Mouse (Mus musculus) hindbrain, embryonic 14.5 days (tissue): Measurements from ENCODE around the gene Gbgt1. TPM values are rescaled to one million over a fixed set of nuclear protein-coding genes. Genes with fewer than 3 reads are reported as not detected.

Source experiments
- ATAC-seq: fragments of 200-750 bp; cut with Nextera tagmentation; 2 replicates; pipeline ENCODE4 v1.8.0; 2017; ENCODE audit warnings: moderate number of reproducible peaks, mild to moderate bottlenecking, moderate TSS enrichment, moderate library complexity; ENCODE audit not compliant: low FRiP score
- DNase-seq: peaks from one replicate; pipeline ENCODE4 v3.0.0-alpha.2; 2015; ENCODE audit warnings: low spot score
- H3K27ac ChIP-seq: fragments of 300-500 bp; sonication (generic); 2 replicates; pipeline ENCODE4 v1.5.1; 2014; ENCODE audit warnings: mild to moderate bottlenecking, moderate library complexity
- H3K27me3 ChIP-seq: fragments of 300-500 bp; sonication (generic); 2 replicates; pipeline ENCODE4 v1.6.1; 2014; ENCODE audit warnings: mild to moderate bottlenecking, low read length, mixed read lengths; ENCODE audit not compliant: control insufficient read depth, insufficient read depth
- H3K36me3 ChIP-seq: fragments of 300-500 bp; sonication (generic); replicated peaks from 2 replicates; pipeline ENCODE4 v1.6.1; 2014; ENCODE audit not compliant: control insufficient read depth, insufficient read depth
- H3K4me1 ChIP-seq: fragments of 300-500 bp; sonication (generic); replicated peaks from 2 replicates; pipeline ENCODE4 v1.6.1; 2014; ENCODE audit warnings: antibody characterized with exemption, low read length, mixed read lengths; ENCODE audit not compliant: control insufficient read depth, insufficient read depth
- H3K4me2 ChIP-seq: fragments of 300-500 bp; sonication (generic); replicated peaks from 2 replicates; pipeline ENCODE4 v1.6.1; 2014; ENCODE audit warnings: mild to moderate bottlenecking, moderate library complexity
- H3K4me3 ChIP-seq: fragments of 300-500 bp; sonication (generic); replicated peaks from 2 replicates; pipeline ENCODE4 v1.5.1; 2014; ENCODE audit warnings: mild to moderate bottlenecking, low read length
- H3K9ac ChIP-seq: fragments of 300-500 bp; sonication (generic); 2 replicates; pipeline ENCODE4 v1.6.1; 2014
- H3K9me3 ChIP-seq: fragments of 300-500 bp; sonication (generic); 2 replicates; pipeline ENCODE4 v1.6.1; 2016; ENCODE audit warnings: low read length; ENCODE audit not compliant: control insufficient read depth
- WGBS: fragments of 180-500 bp; shearing (Covaris S2); extraction: QIAGEN DNeasy Blood & Tissue Kit; methylation state at CpG from one replicate; pipeline ENCODE4 v1.1.7; 2014; 5-methylcytosine and 5-hydroxymethylcytosine counted together
- polyA plus RNA-seq: library from polyadenylated mRNA; unstranded; fragments of >200 nt; fragmentation: Nextera tagmentation; extraction: Ambion mirVana; gene quantifications from 2 replicates; pipeline ENCODE4 v1.2.1, GENCODE M21; 2014

Gene Gbgt1
- polyA plus RNA-seq, 1 experiment from 2014 or later, result 1.7 TPM

DNA sequence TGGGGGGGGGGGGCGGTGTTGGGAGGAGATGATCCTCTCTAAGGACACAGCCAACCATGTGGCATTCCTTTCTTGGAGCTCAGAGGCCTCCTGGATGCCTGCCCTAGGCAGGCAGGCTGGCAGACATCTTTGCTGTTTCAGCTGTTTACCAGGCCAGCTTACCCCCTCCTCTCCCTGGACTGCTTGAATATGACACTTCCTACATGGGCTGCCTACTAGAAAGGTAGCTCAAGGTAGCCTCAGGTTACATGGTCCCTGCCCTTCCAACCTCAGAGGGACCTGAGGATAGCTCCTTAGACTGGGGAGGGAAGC, 42.1 kb downstream of the Gbgt1 start:
- Histone ChIP-seq H3K4me2 (0 out of 2 replicates have a peak overlapping the region, but pooled peaks have one; percentile 1), H3K27me3 (no peaks in the 10 kb centered on the region), H3K9me3 (no peaks in the 10 kb centered on the region), H3K4me1 (peaks cover 64% of the 10 kb centered on the region), H3K9ac (peak overlapping the region; percentile 51; the same call in 1 of the 2 replicates), H3K4me3 (no peak overlapping the region), H3K27ac (peak overlapping the region; percentile 66), H3K36me3 (peaks cover 33% of the 10 kb centered on the region)
- 45% methylated on average over 1 of the region's 1 CpGs for WGBS
- no peak for DNase-seq
- no peak for ATAC-seq

DNA sequence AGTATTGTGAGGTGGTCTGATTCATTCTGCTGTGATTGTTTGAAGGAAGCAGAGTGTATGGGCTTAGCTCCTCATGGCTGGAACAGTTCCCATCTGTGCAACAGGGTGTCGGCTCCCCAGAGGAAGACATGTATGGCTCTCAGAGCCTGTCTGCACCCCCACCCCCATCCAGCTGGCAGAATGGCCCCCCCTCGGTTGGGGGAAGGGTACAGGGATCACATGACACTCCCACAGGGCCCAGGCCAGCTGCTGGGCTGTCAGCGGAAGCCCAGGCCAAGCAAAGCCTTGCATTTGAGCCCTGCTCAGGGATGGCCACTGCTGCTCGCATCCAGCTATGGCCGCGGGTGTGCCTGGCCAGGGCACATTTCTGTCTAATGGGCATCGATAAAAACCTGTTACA, 42.5 kb downstream of the Gbgt1 start:
- peaks cover 37% of the 10 kb centered on the region for H3K36me3 ChIP-seq
- ATAC-seq (peak; percentile 35; the same call in 1 of the 2 replicates), DNase-seq (peak; percentile 53)
- no peaks in the 10 kb centered on the region for H3K9me3 ChIP-seq
- WGBS, result 20% methylated on average over 7 of the region's 7 CpGs
- H3K4me2 ChIP-seq, result peak overlapping the region; percentile 12; the same call in 1 of the 2 replicates
- H3K27ac ChIP-seq, result peak overlapping the region; percentile 66
- no peak overlapping the region for H3K4me3 ChIP-seq
- H3K4me1 ChIP-seq, result peaks cover 60% of the 10 kb centered on the region
- H3K9ac ChIP-seq, result peak overlapping the region; percentile 51
- H3K27me3 ChIP-seq, result no peaks in the 10 kb centered on the region

DNA sequence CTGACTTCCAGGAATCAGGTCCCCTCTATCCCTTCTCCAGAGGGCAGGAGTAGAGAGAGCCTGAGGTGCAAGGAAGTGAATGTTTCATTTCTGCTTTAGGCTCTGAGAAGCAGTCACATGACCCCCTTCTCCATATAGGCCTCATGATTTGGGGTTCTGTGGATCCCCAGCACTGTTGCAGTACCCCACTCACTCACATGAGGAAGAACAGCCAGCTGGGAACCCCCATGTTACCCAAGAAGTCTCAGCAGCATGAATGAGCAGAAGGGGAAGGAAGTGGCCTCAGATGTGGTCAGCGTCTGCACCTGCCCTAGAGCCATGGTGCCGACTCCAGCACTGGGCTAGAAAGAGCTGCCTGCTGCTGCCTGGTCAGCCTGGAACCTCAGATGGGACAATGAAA, 43.3 kb downstream of the Gbgt1 start:
- Histone ChIP-seq H3K4me2 (peak overlapping the region; percentile 12; the same call in 1 of the 2 replicates), H3K27ac (peak overlapping the region; percentile 66), H3K9me3 (no peaks in the 10 kb centered on the region), H3K27me3 (no peaks in the 10 kb centered on the region), H3K4me3 (no peak overlapping the region), H3K4me1 (peaks cover 52% of the 10 kb centered on the region), H3K36me3 (peaks cover 44% of the 10 kb centered on the region), H3K9ac (peak overlapping the region; percentile 51; the same call in 1 of the 2 replicates)
- no peak for ATAC-seq
- 70% methylated on average over 2 of the region's 2 CpGs for WGBS
- no peak for DNase-seq

DNA sequence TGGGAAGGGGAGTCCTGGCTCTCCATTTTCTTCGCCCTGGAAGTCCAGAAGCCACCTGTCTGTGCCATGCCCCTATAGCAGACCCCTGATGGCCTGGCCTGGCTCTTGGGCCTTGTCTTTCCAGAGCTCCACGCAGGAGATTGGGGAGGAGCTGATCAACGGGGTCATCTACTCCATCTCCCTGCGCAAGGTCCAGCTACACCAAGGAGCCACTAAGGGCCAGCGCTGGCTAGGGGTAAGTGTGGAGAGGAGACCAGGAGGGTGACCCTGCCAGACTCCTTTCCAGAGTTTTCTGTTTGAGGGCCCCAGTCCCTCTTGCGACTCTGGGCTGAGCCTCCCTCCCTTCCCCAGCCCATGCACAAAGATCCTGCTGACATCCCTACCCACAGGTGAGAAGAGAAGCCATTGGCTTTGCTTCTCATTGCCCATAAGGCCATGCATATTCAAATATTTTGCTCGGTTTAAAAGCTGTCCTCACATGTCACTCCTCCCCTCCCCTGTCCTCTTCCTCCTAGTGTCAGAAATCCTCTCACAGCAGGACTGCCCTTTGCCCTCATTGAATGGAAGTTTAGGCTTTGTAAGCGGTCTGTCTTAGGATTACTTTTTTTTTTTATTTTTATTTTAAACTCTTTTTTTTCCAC, 44.0 kb downstream of the Gbgt1 start:
- Histone ChIP-seq H3K27me3 (no peaks in the 10 kb centered on the region), H3K36me3 (peaks cover 52% of the 10 kb centered on the region), H3K9ac (no peak overlapping the region), H3K4me3 (no peak overlapping the region), H3K4me2 (no peak overlapping the region), H3K9me3 (no peaks in the 10 kb centered on the region), H3K4me1 (peaks cover 45% of the 10 kb centered on the region), H3K27ac (no peak overlapping the region)
- WGBS, result 77% methylated on average over 8 of the region's 8 CpGs
- DNase-seq (no peak), ATAC-seq (no peak)

DNA sequence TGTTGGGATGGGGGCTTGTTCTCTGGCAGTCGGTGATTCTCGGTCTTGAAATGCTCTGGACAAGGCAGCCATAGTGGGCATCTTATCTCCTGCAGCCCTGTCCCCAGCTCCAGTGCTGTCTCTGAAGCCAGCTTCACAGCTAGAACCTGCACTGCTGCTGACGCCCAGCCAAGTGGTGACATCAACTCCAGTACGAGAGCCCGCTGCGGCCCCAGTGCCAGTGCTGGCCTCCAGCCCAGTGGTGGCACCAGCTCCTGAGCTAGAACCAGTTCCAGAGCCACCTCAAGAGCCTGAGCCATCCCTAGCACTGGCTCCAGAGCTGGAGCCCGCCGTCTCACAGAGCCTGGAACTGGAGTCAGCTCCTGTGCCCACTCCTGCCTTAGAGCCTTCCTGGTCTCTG, 47.2 kb downstream of the Gbgt1 start:
- Histone ChIP-seq H3K9me3 (no peaks in the 10 kb centered on the region), H3K4me3 (no peak overlapping the region), H3K27me3 (no peaks in the 10 kb centered on the region), H3K9ac (no peak overlapping the region), H3K27ac (no peak overlapping the region), H3K4me2 (no peak overlapping the region), H3K36me3 (peaks cover 82% of the 10 kb centered on the region), H3K4me1 (peaks cover 15% of the 10 kb centered on the region)
- DNase-seq, result no peak
- WGBS, result 86% methylated on average over 8 of the region's 8 CpGs
- no peak for ATAC-seq

DNA sequence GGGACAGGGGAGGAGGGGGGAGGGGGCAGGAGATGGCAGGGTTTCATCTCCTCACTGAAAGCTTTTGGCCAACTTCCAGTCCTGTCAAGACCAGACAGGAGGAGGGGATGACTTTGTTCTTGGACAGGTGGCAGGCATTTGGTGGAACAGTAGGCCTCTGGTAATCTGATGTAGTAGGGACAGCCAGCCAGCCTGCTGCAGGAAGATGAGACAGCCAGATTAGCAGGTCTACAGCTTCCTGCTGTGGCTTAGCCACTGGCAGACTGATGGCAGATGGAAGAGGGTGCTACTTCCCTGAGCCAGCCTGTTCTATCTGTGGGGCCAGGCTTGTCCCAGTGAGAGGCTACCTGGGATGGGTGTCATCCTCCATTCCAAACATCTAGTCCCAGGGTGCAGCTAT, 49.3 kb downstream of the Gbgt1 start:
- no peaks in the 10 kb centered on the region for H3K9me3 ChIP-seq
- no peak for DNase-seq
- H3K9ac ChIP-seq, result no peak overlapping the region
- peak overlapping the region; percentile 38; the same call in 1 of the 2 replicates for H3K27ac ChIP-seq
- peaks cover 98% of the 10 kb centered on the region for H3K36me3 ChIP-seq
- H3K27me3 ChIP-seq, result no peaks in the 10 kb centered on the region
- H3K4me2 ChIP-seq, result no peak overlapping the region
- H3K4me1 ChIP-seq, result no peaks in the 10 kb centered on the region
- H3K4me3 ChIP-seq, result no peak overlapping the region
- ATAC-seq, result no peak

DNA sequence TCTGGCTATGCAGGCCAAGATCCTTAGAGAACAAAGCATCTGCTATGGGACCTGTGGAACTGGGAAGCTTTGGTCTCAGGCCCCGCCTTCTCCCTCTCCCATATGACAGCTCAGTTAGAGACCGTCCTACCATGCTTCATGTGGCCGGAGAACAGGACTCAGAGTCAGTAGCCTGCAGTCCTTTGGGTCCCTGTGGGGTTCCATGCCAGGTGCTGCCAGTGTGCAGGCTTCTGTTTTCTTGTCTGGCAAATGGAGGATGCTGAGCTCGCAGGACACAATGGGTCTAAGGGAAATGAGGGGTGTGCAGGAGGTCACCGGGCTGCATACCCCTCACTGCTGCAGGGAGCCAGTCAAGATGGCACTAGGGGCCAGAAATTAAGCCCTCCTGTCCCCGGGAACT, 49.9 kb downstream of the Gbgt1 start:
- Histone ChIP-seq H3K4me2 (no peak overlapping the region), H3K9me3 (no peaks in the 10 kb centered on the region), H3K36me3 (peaks cover 98% of the 10 kb centered on the region), H3K9ac (no peak overlapping the region), H3K27ac (no peak overlapping the region), H3K4me3 (no peak overlapping the region), H3K4me1 (no peaks in the 10 kb centered on the region), H3K27me3 (no peaks in the 10 kb centered on the region)
- DNase-seq (no peak), ATAC-seq (no peak)
- 73% methylated on average over 6 of the region's 6 CpGs for WGBS

DNA sequence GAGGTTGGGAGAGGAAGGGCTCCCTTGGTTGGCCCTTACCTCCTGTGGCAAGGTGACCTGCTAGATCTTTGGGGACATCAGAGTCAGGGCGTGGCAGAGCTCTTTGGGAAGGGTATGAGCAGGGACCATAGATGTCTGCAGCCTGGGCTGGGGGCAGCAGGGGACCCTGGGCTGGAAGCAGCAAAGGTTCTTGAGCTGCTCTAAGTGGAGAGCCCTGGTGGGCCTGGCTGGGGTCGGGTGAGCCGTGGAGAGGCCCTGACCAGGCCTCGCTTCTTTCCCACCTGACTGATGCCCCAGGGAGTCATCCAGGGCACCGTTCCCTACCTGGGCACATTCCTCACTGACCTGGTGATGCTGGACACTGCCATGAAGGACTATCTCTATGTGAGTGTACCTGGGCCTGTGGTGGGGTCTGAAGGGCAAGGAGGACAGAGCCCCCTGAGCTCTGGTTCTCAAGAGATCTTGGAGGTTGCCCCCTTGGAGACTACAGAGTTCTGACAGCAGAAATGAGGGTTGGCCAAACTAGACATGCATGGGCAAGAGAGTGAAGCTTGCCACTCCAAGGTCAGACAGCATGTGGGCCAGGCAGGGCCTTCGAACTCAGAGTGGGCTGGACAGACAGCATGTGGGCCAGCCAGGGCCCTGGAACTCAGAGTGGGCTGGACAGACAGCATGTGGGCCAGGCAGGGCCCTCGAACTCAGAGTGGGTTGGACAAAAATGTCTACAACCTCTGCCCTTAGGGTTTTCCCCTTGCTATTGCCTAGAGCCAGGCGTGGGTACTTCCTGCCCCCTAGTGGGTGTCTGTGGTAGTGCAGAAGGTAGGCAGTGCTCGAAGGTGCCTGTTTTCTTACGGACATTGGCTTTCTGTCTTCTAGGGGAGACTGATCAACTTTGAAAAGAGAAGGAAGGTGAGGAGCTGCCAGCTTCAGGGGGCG, 50.8 kb downstream of the Gbgt1 start:
- Histone ChIP-seq H3K9me3 (no peaks in the 10 kb centered on the region), H3K4me1 (no peaks in the 10 kb centered on the region), H3K4me3 (no peak overlapping the region), H3K27me3 (no peaks in the 10 kb centered on the region), H3K9ac (no peak overlapping the region), H3K27ac (no peak overlapping the region), H3K4me2 (no peak overlapping the region), H3K36me3 (peaks cover 98% of the 10 kb centered on the region)
- peak; percentile 89 for DNase-seq
- 54% methylated on average over 11 of the region's 11 CpGs for WGBS
- ATAC-seq, result peak; percentile 24; the same call in 1 of the 2 replicates

DNA sequence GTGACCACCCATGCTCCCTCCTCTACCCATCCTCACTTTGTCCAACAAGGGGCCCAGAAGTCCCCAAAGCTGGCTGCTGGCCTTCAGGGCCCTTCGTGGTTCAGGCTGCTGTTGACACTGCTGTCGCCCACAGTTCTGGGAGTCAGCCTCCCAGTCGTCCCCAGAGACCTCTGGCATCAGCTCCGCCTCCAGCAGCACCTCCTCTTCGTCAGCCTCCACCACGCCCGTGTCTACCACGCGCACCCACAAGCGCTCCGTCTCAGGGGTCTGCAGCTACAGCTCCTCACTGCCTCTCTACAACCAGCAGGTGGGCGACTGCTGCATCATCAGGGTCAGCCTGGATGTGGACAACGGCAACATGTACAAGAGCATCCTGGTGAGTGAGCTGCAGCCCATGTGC, 52.5 kb downstream of the Gbgt1 start:
- ATAC-seq (no peak), DNase-seq (no peak)
- Histone ChIP-seq H3K9me3 (no peaks in the 10 kb centered on the region), H3K27ac (no peak overlapping the region), H3K36me3 (peaks cover 98% of the 10 kb centered on the region), H3K4me3 (no peak overlapping the region), H3K4me1 (no peaks in the 10 kb centered on the region), H3K27me3 (no peaks in the 10 kb centered on the region), H3K4me2 (no peak overlapping the region), H3K9ac (no peak overlapping the region)
- 90% methylated on average over 13 of the region's 13 CpGs for WGBS
